Mouse (Mus musculus) spleen, embryonic (tissue): ENCODE measurements at regions not wholly inside any gene's neighbourhood (a gene's known extent, or its start where the extent isn't known, plus 50 kb on each side); places are given as distances from the start of the nearest gene placed in this dataset.

ENCODE experiments used
- CTCF ChIA-PET: fragments of 350-600 bp; sonication (Branson Sonifier 250); formaldehyde crosslinking; loops from one replicate; lab custom pipeline; 2022; lab: Charles Lee

- CTCF ChIA-PET, result no interaction called here
These were observed 235.5 kb downstream of the Gm10260 start for GRCm38 (mm10) chr13:97524847-97525434.

DNA sequence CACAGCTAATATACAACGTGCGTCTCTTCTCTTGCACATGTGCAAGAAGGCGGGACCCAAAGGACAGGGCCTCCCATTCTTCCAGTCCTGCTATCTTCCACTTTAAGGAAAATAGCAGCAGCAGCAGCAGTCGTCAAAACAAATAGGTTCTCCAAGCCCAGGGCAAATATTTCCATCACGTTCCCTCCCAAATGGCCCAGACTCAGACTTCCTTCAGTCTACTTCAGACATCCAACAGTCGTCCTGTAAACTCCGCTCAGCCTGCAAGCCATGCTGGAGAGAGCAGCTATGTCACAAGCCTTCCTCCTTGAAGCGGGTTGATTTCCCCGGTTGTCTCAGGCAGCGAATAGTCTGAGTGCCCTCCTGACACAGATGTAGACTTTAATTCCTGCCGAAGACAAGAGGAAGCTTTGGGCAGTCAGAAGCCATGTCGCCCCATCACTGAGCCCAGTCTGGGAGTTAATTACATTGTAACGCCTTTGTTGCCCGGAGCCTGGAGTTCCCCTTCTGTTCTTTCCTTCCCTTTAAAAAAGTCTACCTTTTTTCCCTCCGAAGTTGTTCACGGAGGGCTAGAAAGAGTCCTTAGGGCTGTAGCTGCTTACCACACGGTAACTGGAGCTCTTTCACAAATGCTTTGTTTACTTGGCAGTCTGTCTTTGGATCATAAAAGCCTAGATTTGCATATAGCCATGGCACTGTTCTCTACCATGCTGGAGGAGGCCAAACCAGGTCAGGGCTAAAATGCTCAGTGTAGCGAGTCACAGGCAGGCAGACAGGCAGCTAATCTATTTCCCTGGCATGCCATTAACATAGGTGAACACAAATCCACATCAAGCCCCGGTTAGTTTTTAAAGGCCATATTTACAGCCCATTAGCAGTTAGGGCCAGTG lies 236.7 kb downstream of the Gm10260 start:
- CTCF ChIA-PET, result no interaction called here

DNA sequence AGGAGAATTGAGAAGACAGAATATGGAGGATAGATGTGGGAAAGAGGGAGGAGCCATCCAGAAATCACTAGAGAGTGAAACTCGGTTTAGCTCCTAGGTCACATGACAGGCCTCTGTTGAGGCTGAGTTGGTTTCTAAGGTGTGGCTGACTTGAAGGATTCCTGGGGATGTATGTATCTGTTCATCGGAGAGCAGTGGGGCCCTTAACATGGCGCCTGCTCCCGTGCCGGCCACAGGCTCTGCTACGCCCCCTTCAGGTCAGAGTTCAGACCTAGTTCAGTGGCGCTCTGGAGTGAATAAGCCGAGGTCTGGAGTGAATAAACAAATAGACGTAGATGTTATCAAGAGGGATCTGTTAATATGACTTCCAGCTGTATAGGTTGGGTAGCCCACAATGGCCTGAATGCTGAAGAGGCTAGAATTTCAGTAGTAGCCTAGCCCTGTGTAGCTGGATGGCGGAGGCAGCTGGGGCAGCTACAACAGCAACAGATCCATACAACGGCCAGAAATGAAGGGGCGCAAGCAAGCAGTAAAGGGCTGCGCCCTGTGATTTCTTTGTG lies 239.4 kb downstream of the Gm10260 start:
- CTCF ChIA-PET, result no interaction called here

DNA sequence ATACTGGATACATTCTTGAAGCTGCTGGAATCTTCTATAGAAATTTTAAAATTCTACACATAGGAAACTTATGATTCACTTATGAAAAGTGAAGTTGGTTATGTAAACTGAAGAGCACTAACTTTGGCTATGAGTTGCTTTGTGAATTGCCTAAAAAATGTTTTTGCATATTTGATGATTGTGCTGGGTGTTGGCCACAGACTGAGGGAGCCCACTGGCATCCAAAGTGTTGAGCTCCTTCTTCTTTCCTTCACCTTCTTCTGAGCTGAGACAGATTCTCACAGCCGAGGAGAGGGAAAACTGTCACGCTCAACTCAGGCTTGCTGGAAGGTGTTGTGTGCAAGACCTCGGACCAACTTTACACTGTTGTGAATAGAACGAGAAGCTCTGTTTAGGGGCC lies 243.7 kb downstream of the Gm10260 start:
- CTCF ChIA-PET, result no interaction called here

DNA sequence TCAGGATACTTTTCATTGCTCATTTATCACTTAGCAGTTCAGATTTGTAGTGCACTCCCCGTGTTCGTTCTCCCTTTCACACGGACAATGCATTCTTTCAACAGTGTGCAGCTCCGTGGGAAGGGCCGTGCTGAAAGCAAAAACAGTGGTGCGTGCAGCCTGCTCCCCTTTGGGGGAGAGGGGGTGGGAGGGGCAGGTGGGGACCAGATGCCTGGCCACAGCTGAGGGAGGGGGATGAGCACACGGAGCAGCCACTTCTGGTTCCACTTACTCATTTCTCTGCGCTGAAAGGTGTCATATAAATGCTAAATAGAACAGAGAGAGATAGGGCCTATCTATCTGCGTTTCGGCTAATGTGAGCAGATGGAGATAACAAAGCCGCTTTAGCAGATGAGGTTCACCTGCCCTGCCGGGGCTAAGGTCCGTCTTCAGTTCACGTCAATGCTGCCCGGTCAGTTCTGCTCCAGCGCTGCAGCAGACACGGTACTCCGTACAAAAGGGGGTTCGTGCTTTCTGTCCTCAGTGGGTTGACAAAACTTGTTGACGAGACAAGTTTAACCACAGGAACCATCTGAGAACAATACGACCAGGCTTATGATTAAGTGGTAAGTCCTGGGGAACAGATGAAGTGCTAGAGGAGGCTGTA lies 245.9 kb downstream of the Gm10260 start:
- CTCF ChIA-PET, result no interaction called here

- CTCF ChIA-PET, result no interaction called here
These were observed 247.9 kb downstream of the Gm10260 start for GRCm38 (mm10) chr13:97512521-97512920.

- CTCF ChIA-PET, result no interaction called here
These were observed 249.8 kb downstream of the Gm10260 start for GRCm38 (mm10) chr13:97510431-97511261.

GRCm38 (mm10) chr13:97504949-97505348 lies 255.5 kb downstream of the Gm10260 start:
- CTCF ChIA-PET, result no interaction called here

- CTCF ChIA-PET, result no interaction called here
These were observed 256.3 kb downstream of the Gm10260 start for GRCm38 (mm10) chr13:97503955-97504739.

GRCm38 (mm10) chr13:97503391-97503790 lies 257.0 kb downstream of the Gm10260 start:
- CTCF ChIA-PET, result no interaction called here

- CTCF ChIA-PET, result no interaction called here
These were observed 259.2 kb downstream of the Enc1 start for GRCm38 (mm10) chr13:97500155-97500554.

- CTCF ChIA-PET, result no interaction called here
These were observed 258.1 kb downstream of the Enc1 start for GRCm38 (mm10) chr13:97498981-97499380.

GRCm38 (mm10) chr13:97497928-97498327 lies 257.0 kb downstream of the Enc1 start:
- CTCF ChIA-PET, result no interaction called here

DNA sequence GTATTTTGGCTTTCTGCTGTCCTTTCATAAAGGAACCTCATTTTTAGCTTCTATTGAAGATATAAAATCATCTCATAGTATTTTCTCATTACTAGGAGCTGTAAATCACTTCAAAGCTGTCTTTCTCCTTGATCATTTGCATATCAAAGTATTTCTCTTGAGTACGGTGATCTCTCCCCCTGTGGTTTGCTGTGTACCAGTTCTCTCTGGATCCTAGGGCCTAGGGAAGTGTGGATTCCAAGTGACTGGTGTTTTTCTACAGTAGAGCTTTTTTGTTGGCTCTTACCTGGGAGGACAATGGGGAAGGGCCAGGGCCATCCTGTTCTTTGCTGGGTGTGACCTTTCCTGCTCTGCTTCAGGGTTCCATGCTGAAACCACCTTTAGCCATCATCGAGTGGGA lies 253.9 kb downstream of the Enc1 start:
- CTCF ChIA-PET, result no interaction called here

DNA sequence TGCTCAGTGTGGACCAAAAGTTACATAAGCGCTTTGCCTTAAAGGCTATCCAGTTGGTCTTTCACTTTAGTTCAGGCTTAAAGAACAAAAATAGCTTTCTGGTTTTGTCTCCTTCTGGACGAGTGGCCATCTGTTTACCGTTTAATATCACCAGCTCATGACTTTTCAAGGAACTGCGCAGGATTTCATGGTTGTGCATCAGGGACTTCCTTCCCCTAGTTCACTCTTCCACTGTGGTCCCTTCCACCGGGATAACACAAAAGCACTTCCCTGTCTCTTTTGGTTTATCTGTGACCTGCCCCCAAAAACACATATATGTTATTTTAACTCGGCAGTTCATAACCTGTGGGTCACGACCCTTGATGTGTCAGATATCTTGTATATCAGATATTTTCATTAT lies 252.9 kb downstream of the Enc1 start:
- CTCF ChIA-PET, result no interaction called here

- CTCF ChIA-PET, result no interaction called here
These were observed 252.2 kb downstream of the Enc1 start for GRCm38 (mm10) chr13:97492958-97493735.

DNA sequence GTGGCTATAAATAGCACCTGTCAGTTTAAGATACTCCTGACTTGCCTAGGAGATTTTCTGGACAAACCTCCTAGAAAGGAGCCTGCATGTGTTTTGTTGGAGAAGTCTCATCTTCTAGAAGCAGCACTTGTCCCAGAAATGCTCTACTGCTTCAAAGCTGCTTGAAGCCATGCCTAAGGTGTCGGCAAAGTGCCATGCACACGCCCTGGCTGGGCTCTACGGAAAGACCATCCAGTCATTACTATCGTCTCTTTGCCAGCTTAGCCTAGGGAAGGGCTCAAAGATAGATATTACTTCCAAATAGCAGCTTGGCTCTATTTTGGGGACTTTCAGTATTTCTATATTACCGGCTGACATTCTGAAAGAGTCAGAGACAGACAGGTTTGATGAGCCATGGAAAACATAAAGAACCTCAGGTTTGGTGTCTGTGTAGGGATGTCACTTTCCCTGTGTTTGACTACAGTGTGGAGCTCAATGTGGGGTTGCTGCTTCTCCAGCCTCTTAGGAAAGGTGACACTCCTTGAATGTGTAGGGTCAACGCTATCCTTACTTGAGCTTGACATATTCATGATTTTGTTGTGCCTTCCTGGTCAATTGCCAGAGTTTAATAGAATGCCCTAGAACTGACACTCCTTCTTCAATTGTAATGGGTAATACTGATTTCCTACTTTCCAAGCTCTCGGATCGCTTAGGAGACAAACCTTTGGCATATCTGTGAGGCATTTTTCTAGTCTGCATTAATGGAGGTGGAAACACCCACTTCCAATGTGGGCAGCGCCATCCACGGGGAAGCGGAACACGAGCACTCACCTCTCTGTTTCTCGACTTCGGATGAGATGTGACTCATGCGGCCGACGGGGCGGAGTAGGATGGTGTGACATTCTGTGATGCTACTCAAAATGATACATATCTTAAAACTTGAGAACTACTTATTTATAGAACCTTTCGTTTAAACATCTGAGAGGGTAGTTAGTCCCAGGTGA lies 251.3 kb downstream of the Enc1 start:
- CTCF ChIA-PET, result no interaction called here

DNA sequence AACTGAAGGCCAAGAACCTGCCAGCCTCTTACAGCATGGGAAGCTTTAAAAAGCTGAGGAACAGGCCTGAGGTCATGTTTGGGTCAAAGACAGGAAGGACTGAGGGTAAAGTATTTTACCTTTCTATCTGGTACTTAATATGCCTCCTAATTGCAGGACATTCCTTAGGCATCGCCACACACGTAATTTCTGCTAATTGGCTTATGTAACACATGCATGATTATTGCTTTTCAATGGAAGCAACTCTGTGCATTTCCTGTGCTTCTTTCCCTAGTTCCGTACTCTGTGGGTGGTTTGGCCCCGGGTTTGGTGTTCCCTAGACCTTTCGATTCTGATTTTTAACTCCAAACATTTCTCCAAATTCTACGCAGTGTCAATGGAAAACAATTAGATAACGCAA lies 249.2 kb downstream of the Enc1 start:
- CTCF ChIA-PET, result no interaction called here

DNA sequence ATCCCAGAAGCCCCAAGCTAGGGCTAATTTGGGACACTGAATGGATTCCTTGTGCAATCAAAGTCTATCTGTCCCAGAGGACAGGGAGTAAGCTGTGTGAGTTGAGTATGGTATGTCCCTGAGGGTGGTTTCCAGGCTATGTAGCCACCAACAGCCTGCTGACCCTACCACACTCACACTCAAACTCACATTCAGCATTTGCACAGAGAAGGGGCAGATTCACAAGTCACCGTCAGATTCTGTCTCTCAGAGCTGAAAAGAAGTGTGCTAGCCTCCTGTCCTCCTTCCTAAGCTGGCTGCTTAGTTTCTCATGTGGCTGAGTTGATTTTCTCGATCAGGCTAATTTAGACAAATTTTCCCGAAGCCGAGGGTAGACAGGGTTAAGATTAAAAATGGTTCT lies 248.8 kb downstream of the Enc1 start:
- CTCF ChIA-PET, result no interaction called here
